Mouse (Mus musculus): ENCODE measurements around the gene Orai2. TPM values are rescaled to one million over a fixed set of nuclear protein-coding genes. Genes with fewer than 3 reads are reported as not detected.
A peak's percentile ranks its signal among the peaks of the same experiment; 100 is the strongest.

The Orai2 gene
- polyA plus RNA-seq, 1 experiment from 2014 or later: 4.5 TPM

DNA sequence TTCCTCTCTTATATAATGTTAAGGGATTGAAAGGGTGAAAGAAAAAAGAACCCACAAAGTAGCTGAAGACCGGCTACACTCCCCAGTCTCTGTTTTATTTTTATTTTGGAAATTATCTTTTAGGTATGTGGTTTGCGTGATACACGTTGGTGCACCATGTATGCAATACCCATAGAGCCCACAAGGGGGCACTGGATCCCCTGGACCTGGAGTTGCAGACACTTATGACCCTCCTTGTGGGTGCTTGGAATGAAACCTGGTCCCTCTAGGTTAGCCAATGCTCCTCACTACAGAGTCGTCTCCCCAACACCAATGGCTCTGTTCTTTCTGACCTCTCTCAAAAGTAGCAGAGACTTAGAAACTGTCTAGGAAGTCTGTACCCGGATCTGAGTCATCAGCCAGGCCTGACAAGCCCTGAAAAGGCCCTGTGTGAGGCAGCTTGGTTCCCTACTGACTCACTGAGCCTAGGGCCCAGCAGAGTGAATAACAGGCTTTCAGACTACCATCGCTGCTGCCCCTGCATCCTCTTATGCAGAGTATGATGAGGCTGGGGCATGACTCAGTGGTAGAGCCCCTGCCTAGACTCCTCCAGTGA is 27.3 kb downstream of the Orai2 start:
- 81% methylated on average over 6 of the region's 6 CpGs for WGBS (ENCODE audit: insufficient replicate concordance)
- no peak for DNase-seq

DNA sequence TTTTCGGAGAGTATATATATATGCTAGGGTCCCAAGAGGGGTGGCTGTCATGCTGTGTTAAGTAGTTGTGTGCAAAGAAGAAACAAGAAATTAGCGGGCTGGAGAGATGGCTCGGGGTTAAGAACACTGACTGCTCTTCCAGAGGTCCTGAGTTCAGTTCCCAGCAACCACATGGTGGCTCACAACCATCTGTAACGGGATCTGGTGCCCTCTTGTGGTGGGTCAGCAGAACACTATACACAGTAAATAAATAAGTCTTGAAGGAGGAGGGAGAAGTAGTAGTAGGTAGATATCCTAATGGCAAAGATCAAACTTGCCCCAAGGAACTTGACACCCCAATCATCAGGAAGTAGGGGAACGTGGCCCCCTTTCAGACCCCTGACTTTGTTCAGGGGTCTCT is 27.8 kb downstream of the Orai2 start:
- peak; percentile 52 for TF ChIP-seq CTCF (IDR thresholded peaks at IDR 0.05; ENCODE audit: low read depth)
- TF ChIP-seq EP300 (IDR thresholded peaks at IDR 0.05; ENCODE audit: low read depth): no peak
- no peak overlapping the region for H3K4me3 ChIP-seq (ENCODE audit: low read depth, low read length)
- DNase-seq (no peak), ATAC-seq (no peak)
- no peaks in the 10 kb centered on the region for H3K27me3 ChIP-seq (ENCODE audit: insufficient read depth, low read length)
- no peak overlapping the region for H3K9ac ChIP-seq (replicated peaks)
- whole genome bisulfite sequencing (ENCODE audit: insufficient replicate concordance): 87% methylated on average over 5 of the region's 5 CpGs
- no peak overlapping the region for H3K4me2 ChIP-seq (ENCODE audit: low read depth, low read length)
- H3K9me3 ChIP-seq (ENCODE audit: low read length): no peaks in the 10 kb centered on the region; the same call in 1 of the 2 replicates
- H3K4me1 ChIP-seq (ENCODE audit: insufficient read depth): peaks cover 5% of the 10 kb centered on the region
- no peak overlapping the region for H3K27ac ChIP-seq (ENCODE audit: low read depth)
- H3K36me3 ChIP-seq (replicated peaks; ENCODE audit: insufficient read depth, low read length): peaks cover 24% of the 10 kb centered on the region

More for the DNA sequence above, 27.3 kb downstream of the Orai2 start:
- H3K9ac ChIP-seq (replicated peaks): no peak overlapping the region
- H3K27me3 ChIP-seq (ENCODE audit: insufficient read depth, low read length): no peaks in the 10 kb centered on the region
- H3K27ac ChIP-seq (ENCODE audit: low read depth): no peak overlapping the region
- H3K4me1 ChIP-seq (ENCODE audit: insufficient read depth): peaks cover 7% of the 10 kb centered on the region
- TF ChIP-seq CTCF (IDR thresholded peaks at IDR 0.05; ENCODE audit: low read depth) (peak; percentile 61), EP300 (IDR thresholded peaks at IDR 0.05; ENCODE audit: low read depth) (no peak)
- no peak overlapping the region for H3K4me3 ChIP-seq (ENCODE audit: low read depth, low read length)
- peaks cover 24% of the 10 kb centered on the region for H3K36me3 ChIP-seq (replicated peaks; ENCODE audit: insufficient read depth, low read length)
- no peak overlapping the region for H3K4me2 ChIP-seq (ENCODE audit: low read depth, low read length)
- ATAC-seq: no peak
- H3K9me3 ChIP-seq (ENCODE audit: low read length): no peaks in the 10 kb centered on the region; the same call in 1 of the 2 replicates

DNA sequence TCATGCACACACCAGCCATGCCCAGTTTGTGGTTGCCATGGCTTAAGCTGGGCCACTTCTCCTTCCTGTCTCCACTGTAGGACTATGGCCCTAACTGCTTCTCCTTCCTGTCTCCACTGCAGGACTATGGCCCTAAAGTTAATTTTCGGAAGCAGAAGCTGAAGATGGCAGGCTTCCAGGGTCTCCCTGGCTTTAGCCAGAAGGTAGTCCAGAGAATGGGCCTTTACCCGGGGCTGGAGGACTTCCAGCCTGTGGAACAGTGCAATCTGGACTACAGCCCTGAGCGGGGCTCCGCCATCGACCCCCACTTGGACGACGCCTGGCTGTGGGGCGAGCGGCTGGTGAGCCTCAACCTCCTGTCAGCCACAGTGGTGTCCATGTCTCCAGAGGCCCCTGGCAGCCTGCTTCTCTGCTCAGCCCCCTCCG is 30.4 kb downstream of the Orai2 start:
- Histone ChIP-seq H3K9me3 (ENCODE audit: low read length) (no peaks in the 10 kb centered on the region; the same call in 1 of the 2 replicates), H3K36me3 (replicated peaks; ENCODE audit: insufficient read depth, low read length) (peaks cover 24% of the 10 kb centered on the region), H3K4me2 (ENCODE audit: low read depth, low read length) (no peak overlapping the region), H3K4me1 (ENCODE audit: insufficient read depth) (peaks cover 13% of the 10 kb centered on the region), H3K27ac (ENCODE audit: low read depth) (0 out of 2 replicates have a peak overlapping the region, but pooled peaks have one; percentile 46), H3K27me3 (ENCODE audit: insufficient read depth, low read length) (no peaks in the 10 kb centered on the region), H3K9ac (replicated peaks) (no peak overlapping the region), H3K4me3 (ENCODE audit: low read depth, low read length) (no peak overlapping the region)
- DNase-seq (no peak), ATAC-seq (no peak)
- TF ChIP-seq CTCF (IDR thresholded peaks at IDR 0.05; ENCODE audit: low read depth): no peak
- no peak for TF ChIP-seq EP300 (IDR thresholded peaks at IDR 0.05; ENCODE audit: low read depth)
- WGBS (ENCODE audit: insufficient replicate concordance): 86% methylated on average over 10 of the region's 10 CpGs

DNA sequence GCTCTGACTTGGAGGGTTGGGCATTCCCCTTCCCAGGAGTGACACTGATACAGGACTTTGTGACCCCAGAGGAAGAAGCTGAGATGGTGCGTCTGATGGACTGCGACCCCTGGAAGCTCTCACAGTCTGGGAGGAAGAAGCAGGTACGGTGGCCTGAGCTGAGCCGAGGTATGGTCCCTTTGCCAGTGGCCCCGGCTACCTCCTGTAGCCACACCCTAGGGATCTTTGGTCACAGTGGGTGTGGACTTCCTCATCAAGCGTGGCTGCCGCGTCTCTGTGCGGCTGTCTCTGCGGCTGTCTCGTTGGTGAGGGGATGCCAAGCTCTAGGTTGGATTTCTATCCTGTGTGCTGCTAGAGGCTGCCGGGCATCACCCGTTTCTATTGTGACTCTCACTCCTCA is 31.1 kb downstream of the Orai2 start:
- H3K9ac ChIP-seq (replicated peaks): no peak overlapping the region
- H3K36me3 ChIP-seq (replicated peaks; ENCODE audit: insufficient read depth, low read length): peaks cover 24% of the 10 kb centered on the region
- no peaks in the 10 kb centered on the region; the same call in 1 of the 2 replicates for H3K9me3 ChIP-seq (ENCODE audit: low read length)
- H3K27me3 ChIP-seq (ENCODE audit: insufficient read depth, low read length): no peaks in the 10 kb centered on the region
- 74% methylated on average over 13 of the region's 13 CpGs for WGBS (ENCODE audit: insufficient replicate concordance)
- TF ChIP-seq EP300 (IDR thresholded peaks at IDR 0.05; ENCODE audit: low read depth): no peak
- no peak for TF ChIP-seq CTCF (IDR thresholded peaks at IDR 0.05; ENCODE audit: low read depth)
- no peak for DNase-seq
- H3K4me3 ChIP-seq (ENCODE audit: low read depth, low read length): no peak overlapping the region
- ATAC-seq: no peak
- H3K4me1 ChIP-seq (ENCODE audit: insufficient read depth): peaks cover 15% of the 10 kb centered on the region
- 0 out of 2 replicates have a peak overlapping the region, but pooled peaks have one; percentile 11 for H3K4me2 ChIP-seq (ENCODE audit: low read depth, low read length)
- peak overlapping the region; percentile 58 for H3K27ac ChIP-seq (ENCODE audit: low read depth)

DNA sequence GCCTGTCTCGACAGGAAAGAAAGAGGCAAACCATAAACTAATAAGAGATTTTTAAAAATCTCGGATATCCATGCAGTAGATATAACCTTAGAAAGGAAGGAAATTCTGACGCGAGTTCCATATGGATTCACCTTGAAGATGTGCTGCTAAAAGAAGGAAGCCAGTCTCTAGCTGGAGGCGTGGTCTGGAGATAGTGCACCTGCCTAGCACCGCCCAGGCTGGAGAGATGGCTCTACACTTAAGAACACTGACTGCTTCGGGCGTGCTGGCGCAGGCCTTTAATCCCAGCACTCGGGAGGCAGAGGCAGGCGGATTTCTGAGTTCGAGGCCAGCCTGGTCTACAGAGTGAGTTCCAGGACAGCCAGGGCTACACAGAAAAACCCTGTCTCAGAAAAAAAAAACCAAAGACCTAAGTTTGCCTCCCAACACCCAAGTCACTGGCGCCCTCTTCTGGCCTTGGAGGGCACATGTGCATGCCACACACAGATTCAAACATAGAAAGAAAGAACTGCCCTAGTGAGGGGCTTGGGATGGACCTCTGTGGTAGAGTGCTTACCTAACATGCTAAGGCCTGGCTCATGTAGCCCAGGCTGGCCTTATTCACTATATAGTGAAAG is 32.7 kb downstream of the Orai2 start:
- Histone ChIP-seq H3K27me3 (ENCODE audit: insufficient read depth, low read length) (no peaks in the 10 kb centered on the region), H3K9ac (replicated peaks) (no peak overlapping the region; the same call in 1 of the 2 replicates), H3K36me3 (replicated peaks; ENCODE audit: insufficient read depth, low read length) (peaks cover 35% of the 10 kb centered on the region), H3K4me3 (ENCODE audit: low read depth, low read length) (peak overlapping the region; percentile 93; the same call in 1 of the 2 replicates), H3K9me3 (ENCODE audit: low read length) (no peaks in the 10 kb centered on the region), H3K27ac (ENCODE audit: low read depth) (0 out of 2 replicates have a peak overlapping the region, but pooled peaks have one; percentile 91), H3K4me1 (ENCODE audit: insufficient read depth) (peaks cover 15% of the 10 kb centered on the region), H3K4me2 (ENCODE audit: low read depth, low read length) (peak overlapping the region; percentile 77)
- no peak for TF ChIP-seq EP300 (IDR thresholded peaks at IDR 0.05; ENCODE audit: low read depth)
- TF ChIP-seq CTCF (IDR thresholded peaks at IDR 0.05; ENCODE audit: low read depth): peak; percentile 83
- WGBS (ENCODE audit: insufficient replicate concordance): 51% methylated on average over 13 of the region's 13 CpGs
- DNase-seq: peak; percentile 78
- ATAC-seq: no peak

DNA sequence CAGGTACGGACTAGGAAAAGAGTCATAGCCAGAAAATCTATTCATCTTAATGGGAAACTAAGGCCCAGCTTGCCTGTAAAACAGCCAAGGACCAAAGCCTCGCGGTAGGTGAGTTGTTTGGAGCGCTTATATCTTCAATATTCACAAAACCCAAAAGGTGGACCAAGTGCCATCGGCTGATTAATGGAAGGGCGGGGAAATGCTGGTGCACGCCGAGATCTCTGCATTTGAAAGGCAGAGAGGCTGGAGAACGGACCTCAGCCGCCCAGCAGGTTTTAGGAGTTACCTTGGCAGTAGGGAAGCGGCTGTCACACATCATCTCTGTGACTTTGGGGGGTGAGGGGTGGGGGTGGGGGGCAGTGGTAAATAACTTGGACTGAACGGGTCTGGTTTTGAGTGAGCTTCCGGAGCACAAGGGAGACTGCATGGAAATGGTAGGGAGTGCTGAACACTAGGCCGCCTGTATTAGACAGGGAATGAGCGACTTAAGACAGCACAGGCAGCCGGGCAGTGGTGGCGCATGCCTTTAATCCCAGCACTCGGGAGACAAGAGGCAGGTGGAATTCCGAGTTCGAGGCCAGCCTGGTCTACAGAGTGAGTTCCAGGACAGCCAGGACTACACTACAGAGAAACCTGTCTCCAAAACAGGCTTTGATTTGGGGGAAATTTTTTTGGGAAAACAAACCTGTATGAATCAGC is 34.1 kb downstream of the Orai2 start:
- Histone ChIP-seq H3K4me3 (ENCODE audit: low read depth, low read length) (peak overlapping the region; percentile 93), H3K4me1 (ENCODE audit: insufficient read depth) (peaks cover 15% of the 10 kb centered on the region), H3K27me3 (ENCODE audit: insufficient read depth, low read length) (no peaks in the 10 kb centered on the region), H3K27ac (ENCODE audit: low read depth) (peak overlapping the region; percentile 91), H3K36me3 (replicated peaks; ENCODE audit: insufficient read depth, low read length) (peaks cover 46% of the 10 kb centered on the region), H3K9me3 (ENCODE audit: low read length) (no peaks in the 10 kb centered on the region), H3K9ac (replicated peaks) (peak overlapping the region; percentile 89), H3K4me2 (ENCODE audit: low read depth, low read length) (peak overlapping the region; percentile 77)
- no peak for TF ChIP-seq EP300 (IDR thresholded peaks at IDR 0.05; ENCODE audit: low read depth)
- 6% methylated on average over 20 of the region's 20 CpGs for WGBS (ENCODE audit: insufficient replicate concordance)
- ATAC-seq: peak; percentile 43
- no peak for DNase-seq
